Mouse (Mus musculus): ENCODE results near the gene Ppih.

DNA sequence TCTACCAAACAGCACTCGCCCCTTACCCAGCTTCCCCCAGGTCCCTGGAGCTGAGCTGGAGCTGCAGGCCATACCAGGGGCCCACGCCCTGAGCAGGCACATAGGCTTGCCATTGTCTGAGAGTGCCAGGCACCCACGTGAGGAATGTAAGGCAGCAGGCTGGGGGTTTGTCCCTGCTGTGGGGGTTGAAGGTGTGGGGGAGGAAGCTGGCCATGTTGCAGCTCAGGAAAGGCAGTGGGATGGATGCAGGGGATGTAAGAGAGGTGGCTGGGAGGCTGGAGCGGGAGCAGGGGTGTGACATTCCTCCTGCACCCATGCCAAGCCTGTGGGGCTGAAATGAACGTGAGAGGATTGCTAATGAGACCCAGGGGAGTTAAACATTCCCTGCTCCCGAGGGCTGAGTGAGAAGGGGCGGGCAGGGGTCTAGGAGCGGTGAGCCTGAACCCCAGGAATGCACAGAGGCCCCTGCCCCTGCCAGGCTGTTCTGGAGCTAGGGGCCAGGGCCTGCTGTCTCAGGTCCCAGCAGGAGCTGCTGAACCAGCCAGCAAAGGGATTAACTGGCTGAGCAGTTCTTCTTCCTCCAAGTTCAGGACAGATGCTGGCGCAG, 66.2 kb downstream of the Ppih start:
- TF ChIP-seq POLR2A (IDR thresholded peaks at IDR 0.05; ENCODE audit: insufficient read length, low read depth): no peak
- TF ChIP-seq CEBPB (IDR thresholded peaks at IDR 0.05; ENCODE audit: insufficient read depth, poor library complexity, severe bottlenecking): no peak
- TF ChIP-seq E2F4 (IDR thresholded peaks at IDR 0.05; ENCODE audit: insufficient read depth): no peak
- TF ChIP-seq POLR2AphosphoS2 (IDR thresholded peaks at IDR 0.05; ENCODE audit: insufficient read length, low read depth): no peak
- no peak for TF ChIP-seq TCF12 (IDR thresholded peaks at IDR 0.05; ENCODE audit: insufficient read depth, poor library complexity, severe bottlenecking)
